Mouse (Mus musculus) bone marrow macrophage, adult 2 months (primary cell): ENCODE results near the gene Dph5.

Source experiments
- CTCF ChIP-seq: IDR thresholded peaks from 2 replicates; pipeline ENCODE4 v1.5.1; 2012; ENCODE audit warnings: low read depth, mild to moderate bottlenecking, low read length, moderate library complexity
- POLR2A ChIP-seq: IDR thresholded peaks from 2 replicates; pipeline ENCODE4 v1.6.1; 2012; ENCODE audit warnings: mild to moderate bottlenecking, low read depth, low read length, borderline replicate concordance

DNA sequence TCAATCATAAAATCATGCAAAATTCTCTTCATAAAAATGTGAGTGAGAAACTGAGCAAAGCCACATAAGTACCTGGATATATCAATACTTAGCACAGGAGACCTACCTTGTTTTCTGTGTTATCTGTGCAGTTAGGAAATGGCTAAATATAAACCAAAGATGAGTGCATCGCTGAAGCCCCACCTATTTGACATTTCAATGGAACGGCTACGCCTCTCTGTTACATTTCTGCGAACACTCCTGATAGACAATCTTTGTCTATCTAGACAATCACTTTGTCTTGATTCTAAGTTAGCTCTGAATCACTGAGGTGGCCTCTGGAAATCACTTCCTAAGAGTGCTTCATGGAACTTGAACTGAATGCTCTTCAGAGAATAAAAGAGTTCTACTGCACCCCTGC is 52.9 kb downstream of the Dph5 start:
- no peak for TF ChIP-seq CTCF
- no peak for TF ChIP-seq POLR2A
